Mouse (Mus musculus) heart, embryonic 12.5 days (tissue): ENCODE results near the gene Zfp385b. TPM values are rescaled to one million over a fixed set of nuclear protein-coding genes. Genes with fewer than 3 reads are reported as not detected.

ENCODE experiments used
- ATAC-seq: fragments of 200-750 bp; cut with Nextera tagmentation; 2 replicates; pipeline ENCODE4 v1.8.0; 2017; ENCODE audit warnings: moderate TSS enrichment, moderate library complexity; ENCODE audit not compliant: insufficient number of reproducible peaks, low FRiP score
- H3K27ac ChIP-seq: fragments of 300-500 bp; sonication (generic); 2 replicates; pipeline ENCODE4 v1.5.1; 2016; ENCODE audit warnings: mild to moderate bottlenecking, moderate library complexity; ENCODE audit not compliant: poor library complexity, severe bottlenecking
- H3K27me3 ChIP-seq: fragments of 300-500 bp; sonication (generic); replicated peaks from 2 replicates; pipeline ENCODE4 v1.6.1; 2016; ENCODE audit warnings: mild to moderate bottlenecking, moderate library complexity
- H3K36me3 ChIP-seq: fragments of 300-500 bp; sonication (generic); 2 replicates; pipeline ENCODE4 v1.6.1; 2016; ENCODE audit warnings: mild to moderate bottlenecking, moderate library complexity
- H3K4me1 ChIP-seq: fragments of 300-500 bp; sonication (generic); replicated peaks from 2 replicates; pipeline ENCODE4 v1.6.1; 2016; ENCODE audit warnings: mild to moderate bottlenecking
- H3K4me2 ChIP-seq: fragments of 300-500 bp; sonication (generic); 2 replicates; pipeline ENCODE4 v1.6.1; 2016; ENCODE audit warnings: mild to moderate bottlenecking, moderate library complexity
- H3K4me3 ChIP-seq: fragments of 300-500 bp; sonication (generic); 2 replicates; pipeline ENCODE4 v1.5.1; 2016; ENCODE audit warnings: mild to moderate bottlenecking
- H3K9ac ChIP-seq: fragments of 300-500 bp; sonication (generic); 2 replicates; pipeline ENCODE4 v1.6.1; 2016; ENCODE audit warnings: mild to moderate bottlenecking, moderate library complexity
- H3K9me3 ChIP-seq: fragments of 300-500 bp; sonication (generic); replicated peaks from 2 replicates; pipeline ENCODE4 v1.6.1; 2016; ENCODE audit warnings: mild to moderate bottlenecking, moderate library complexity
- WGBS: fragments of 180-500 bp; shearing (Covaris S2); methylation state at CpG from one replicate; pipeline ENCODE4 v1.1.7; 2016; 5-methylcytosine and 5-hydroxymethylcytosine counted together
- polyA plus RNA-seq: library from polyadenylated mRNA; unstranded; fragments of >200 nt; fragmentation: Nextera tagmentation; extraction: Ambion mirVana; gene quantifications from 2 replicates; pipeline ENCODE4 v1.2.1, GENCODE M21; 2016

Gene Zfp385b
- polyA plus RNA-seq, 1 experiment from 2014 or later = 4.3 TPM

GRCm38 (mm10) chr2:77587387-77587786 lies 232.1 kb downstream of the Zfp385b start:
- Histone ChIP-seq H3K27ac (no peak overlapping the region), H3K27me3 (no peaks in the 10 kb centered on the region), H3K4me2 (no peak overlapping the region), H3K9ac (no peak overlapping the region), H3K4me3 (no peak overlapping the region), H3K36me3 (no peaks in the 10 kb centered on the region), H3K4me1 (0 out of 2 replicates have a peak, but pooled peaks cover 7% of the 10 kb centered on the region), H3K9me3 (peaks cover 6% of the 10 kb centered on the region)
- ATAC-seq = no peak
- 69% methylated on average over 4 of the region's 4 CpGs for WGBS

GRCm38 (mm10) chr2:77586581-77587360 lies 232.7 kb downstream of the Zfp385b start:
- Histone ChIP-seq H3K27me3 (no peaks in the 10 kb centered on the region), H3K36me3 (no peaks in the 10 kb centered on the region), H3K4me2 (no peak overlapping the region), H3K4me1 (0 out of 2 replicates have a peak, but pooled peaks cover 7% of the 10 kb centered on the region), H3K4me3 (no peak overlapping the region), H3K9ac (no peak overlapping the region), H3K9me3 (peaks cover 6% of the 10 kb centered on the region), H3K27ac (no peak overlapping the region)
- no peak for ATAC-seq
- 76% methylated on average over 4 of the region's 4 CpGs for WGBS

- Histone ChIP-seq H3K27ac (no peak overlapping the region), H3K4me1 (no peaks in the 10 kb centered on the region), H3K4me2 (no peak overlapping the region), H3K9ac (no peak overlapping the region), H3K9me3 (peaks cover 6% of the 10 kb centered on the region), H3K4me3 (no peak overlapping the region), H3K36me3 (no peaks in the 10 kb centered on the region), H3K27me3 (no peaks in the 10 kb centered on the region)
- 89% methylated on average over 1 of the region's 1 CpGs for WGBS
- no peak for ATAC-seq
These were observed 235.9 kb downstream of the Zfp385b start for GRCm38 (mm10) chr2:77583586-77583985.

GRCm38 (mm10) chr2:77576571-77576970 lies 242.9 kb downstream of the Zfp385b start:
- ATAC-seq = no peak
- H3K4me1 ChIP-seq = no peaks in the 10 kb centered on the region
- H3K4me3 ChIP-seq = no peak overlapping the region
- H3K9ac ChIP-seq = no peak overlapping the region
- H3K27ac ChIP-seq = no peak overlapping the region
- no peaks in the 10 kb centered on the region for H3K9me3 ChIP-seq
- H3K36me3 ChIP-seq = no peaks in the 10 kb centered on the region
- 84% methylated on average over 1 of the region's 1 CpGs for WGBS
- no peaks in the 10 kb centered on the region for H3K27me3 ChIP-seq
- no peak overlapping the region for H3K4me2 ChIP-seq

- H3K27me3 ChIP-seq = no peaks in the 10 kb centered on the region
- H3K4me1 ChIP-seq = no peaks in the 10 kb centered on the region
- no peak overlapping the region for H3K4me2 ChIP-seq
- no peaks in the 10 kb centered on the region for H3K9me3 ChIP-seq
- no peak for ATAC-seq
- H3K27ac ChIP-seq = no peak overlapping the region
- H3K4me3 ChIP-seq = no peak overlapping the region
- no peaks in the 10 kb centered on the region for H3K36me3 ChIP-seq
- no peak overlapping the region for H3K9ac ChIP-seq
- 65% methylated on average over 15 of the region's 15 CpGs for WGBS
These were observed 251.7 kb downstream of the Zfp385b start for GRCm38 (mm10) chr2:77567528-77568435.

GRCm38 (mm10) chr2:77563706-77564105 lies 255.7 kb downstream of the Zfp385b start:
- Histone ChIP-seq H3K9me3 (no peaks in the 10 kb centered on the region), H3K27ac (no peak overlapping the region), H3K4me2 (no peak overlapping the region), H3K36me3 (no peaks in the 10 kb centered on the region), H3K9ac (no peak overlapping the region), H3K4me1 (no peaks in the 10 kb centered on the region), H3K27me3 (no peaks in the 10 kb centered on the region), H3K4me3 (no peak overlapping the region)
- no peak for ATAC-seq
- WGBS = 40% methylated on average over 1 of the region's 1 CpGs

GRCm38 (mm10) chr2:77561941-77562340 lies 257.5 kb downstream of the Zfp385b start:
- no peaks in the 10 kb centered on the region for H3K4me1 ChIP-seq
- no peak overlapping the region for H3K27ac ChIP-seq
- 88% methylated on average over 5 of the region's 5 CpGs for WGBS
- H3K4me3 ChIP-seq = no peak overlapping the region
- H3K4me2 ChIP-seq = no peak overlapping the region
- H3K9ac ChIP-seq = no peak overlapping the region
- H3K27me3 ChIP-seq = no peaks in the 10 kb centered on the region
- ATAC-seq = no peak
- no peaks in the 10 kb centered on the region for H3K36me3 ChIP-seq
- H3K9me3 ChIP-seq = no peaks in the 10 kb centered on the region

- no peak overlapping the region for H3K4me2 ChIP-seq
- H3K4me1 ChIP-seq = peaks cover 2% of the 10 kb centered on the region; the same call in 1 of the 2 replicates
- no peaks in the 10 kb centered on the region for H3K36me3 ChIP-seq
- H3K27me3 ChIP-seq = no peaks in the 10 kb centered on the region
- H3K9me3 ChIP-seq = no peaks in the 10 kb centered on the region
- H3K27ac ChIP-seq = no peak overlapping the region
- 88% methylated on average over 4 of the region's 4 CpGs for WGBS
- ATAC-seq = no peak
- H3K4me3 ChIP-seq = no peak overlapping the region
- H3K9ac ChIP-seq = no peak overlapping the region
These were observed 262.5 kb downstream of the Zfp385b start for GRCm38 (mm10) chr2:77556938-77557337.

GRCm38 (mm10) chr2:77555980-77556379 lies 263.5 kb downstream of the Zfp385b start:
- no peaks in the 10 kb centered on the region for H3K27me3 ChIP-seq
- H3K27ac ChIP-seq = no peak overlapping the region
- no peak overlapping the region for H3K9ac ChIP-seq
- peaks cover 5% of the 10 kb centered on the region; the same call in 1 of the 2 replicates for H3K4me1 ChIP-seq
- no peak overlapping the region for H3K4me3 ChIP-seq
- no peak overlapping the region for H3K4me2 ChIP-seq
- H3K36me3 ChIP-seq = no peaks in the 10 kb centered on the region
- WGBS = 75% methylated on average over 7 of the region's 7 CpGs
- H3K9me3 ChIP-seq = no peaks in the 10 kb centered on the region
- no peak for ATAC-seq

GRCm38 (mm10) chr2:77552675-77553074 lies 266.8 kb downstream of the Zfp385b start:
- Histone ChIP-seq H3K36me3 (no peaks in the 10 kb centered on the region), H3K4me2 (no peak overlapping the region), H3K9me3 (no peaks in the 10 kb centered on the region), H3K4me3 (no peak overlapping the region), H3K9ac (no peak overlapping the region), H3K27ac (no peak overlapping the region), H3K4me1 (peaks cover 5% of the 10 kb centered on the region; the same call in 1 of the 2 replicates), H3K27me3 (no peaks in the 10 kb centered on the region)
- 53% methylated on average over 8 of the region's 8 CpGs for WGBS
- ATAC-seq = no peak

GRCm38 (mm10) chr2:77543388-77543787 lies 276.1 kb downstream of the Zfp385b start:
- Histone ChIP-seq H3K4me3 (no peak overlapping the region), H3K4me1 (peaks cover 16% of the 10 kb centered on the region), H3K4me2 (no peak overlapping the region), H3K27me3 (no peaks in the 10 kb centered on the region), H3K27ac (peak overlapping the region; percentile 41; the same call in 1 of the 2 replicates), H3K36me3 (no peaks in the 10 kb centered on the region), H3K9me3 (no peaks in the 10 kb centered on the region), H3K9ac (no peak overlapping the region)
- whole genome bisulfite sequencing = 26% methylated on average over 1 of the region's 1 CpGs
- no peak for ATAC-seq
